Mouse (Mus musculus) kidney, adult 2 months (tissue): ENCODE data around the gene Zfp808.
"Not testable (repeated sequence)": the region's sequence is repeated elsewhere in the genome, so short reads cannot be mapped to it uniquely, and the experiment has no call there.

Source experiments
- CTCF ChIP-seq: fragments of 200-500 bp; conservative IDR thresholded peaks from 2 replicates; pipeline ENCODE4 v1.5.1; 2011; ENCODE audit warnings: low read depth, mild to moderate bottlenecking, control low read depth, low read length, moderate library complexity, mixed read lengths; ENCODE audit not compliant: insufficient read depth, insufficient read length
- POLR2A ChIP-seq: fragments of 200-500 bp; IDR thresholded peaks from one replicate; pipeline ENCODE4 v1.6.1; 2011; ENCODE audit warnings: low read depth, low read length, control low read depth

DNA sequence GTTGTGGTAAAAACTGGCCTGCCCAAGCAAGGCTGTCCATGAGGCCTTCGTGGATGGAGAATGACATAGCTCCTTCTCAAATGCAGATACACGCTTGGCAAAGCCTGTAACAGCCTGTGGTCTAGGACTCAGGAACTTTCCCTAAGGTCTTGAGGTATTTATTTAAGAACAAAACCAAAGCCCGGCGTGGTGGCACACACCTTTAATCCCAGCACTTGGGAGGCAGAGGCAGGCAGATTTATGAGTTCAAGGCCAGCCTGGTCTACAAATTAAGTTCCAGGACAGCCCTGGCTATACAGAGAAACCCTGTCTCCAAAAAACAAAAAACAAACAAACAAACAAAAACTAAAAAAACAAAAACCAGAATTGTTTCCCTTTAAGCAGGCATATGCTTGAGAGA lies 30.9 kb upstream of the Zfp808 start:
- not testable (repeated sequence) for TF ChIP-seq CTCF, POLR2A
